Mouse (Mus musculus) gastrocnemius, adult 2 months (tissue): Measurements from ENCODE around the gene Rbm38. TPM values are rescaled to one million over a fixed set of nuclear protein-coding genes. Genes with fewer than 3 reads are reported as not detected.

ENCODE experiments used
- DNase-seq: peaks from one replicate; pipeline ENCODE4 v3.0.0; 2022
- H3K27ac ChIP-seq: fragments of 200-600 bp; 2 replicates; pipeline ENCODE4 v1.8.1; 2022; ENCODE audit warnings: mild to moderate bottlenecking
- H3K4me3 ChIP-seq: fragments of 200-600 bp; 2 replicates; pipeline ENCODE4 v1.8.1; 2022; ENCODE audit warnings: mild to moderate bottlenecking, moderate library complexity
- CTCF ChIP-seq: fragments of 200-600 bp; IDR thresholded peaks from 2 replicates; pipeline ENCODE4 v1.8.1; 2022; ENCODE audit warnings: antibody characterized with exemption, mild to moderate bottlenecking, moderate library complexity
- intact Hi-C: fragments of 180-260 bp; cut with DNase I; formaldehyde crosslinking; loops from one replicate; pipeline ENCODE4 v1.15.1; 2025
- total RNA-seq, 2 experiments: library from RNA; stranded (reverse); gene quantifications; 2 replicates each; pipeline ENCODE4 v1.2.3; 2021

Gene Rbm38
- total RNA-seq, 2 experiments from 2014 or later = 181 to 246 TPM

DNA sequence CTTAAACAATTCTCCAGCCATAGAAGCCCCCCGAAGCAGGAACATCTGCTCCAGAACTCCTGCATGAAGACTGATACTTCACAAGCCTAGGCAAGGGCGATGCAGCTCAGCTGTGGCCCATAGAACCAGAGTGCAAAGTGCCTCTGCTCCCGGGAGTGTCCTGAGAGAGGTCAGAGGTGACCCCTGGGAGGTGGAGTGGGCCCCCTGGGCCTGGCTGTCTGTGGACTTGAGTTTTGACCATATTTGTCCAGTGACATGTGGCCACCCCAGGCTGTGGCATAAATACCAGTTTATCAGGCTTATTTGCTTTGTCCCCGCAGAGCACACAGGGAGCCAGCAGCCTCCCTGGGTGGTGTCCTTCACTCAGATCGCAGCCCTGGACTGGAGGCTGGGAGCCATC, 20.9 kb downstream of the Rbm38 start:
- H3K27ac ChIP-seq = 0 out of 2 replicates have a peak overlapping the region, but pooled peaks have one; percentile 28
- TF ChIP-seq CTCF = no peak
- no peak for DNase-seq

DNA sequence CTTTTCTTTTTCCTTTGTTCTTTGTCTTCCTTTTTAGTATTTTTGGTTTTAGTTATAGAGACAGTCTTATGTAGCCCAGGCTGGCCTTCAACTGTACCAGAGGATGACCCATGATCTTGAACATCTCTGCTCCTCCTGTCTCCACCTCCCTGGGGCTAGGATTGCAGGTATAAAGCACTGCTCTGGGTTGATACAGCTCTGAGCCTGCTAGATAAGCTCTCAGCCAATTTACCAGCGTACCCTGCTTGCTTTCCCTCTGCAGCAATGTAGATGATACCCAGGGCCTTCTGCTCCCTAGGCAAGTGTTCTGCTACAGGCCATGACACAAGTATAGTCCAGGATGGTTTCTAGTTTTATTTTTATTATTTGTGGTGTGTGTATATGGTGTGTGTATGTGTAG, 21.6 kb downstream of the Rbm38 start:
- Histone ChIP-seq H3K27ac (no peak overlapping the region), H3K4me3 (no peak overlapping the region)
- no peak for DNase-seq
- no peak for TF ChIP-seq CTCF
- intact Hi-C loops = no loop called here

More for the DNA sequence above, 20.9 kb downstream of the Rbm38 start:
- intact Hi-C loops = no loop called here
- no peak overlapping the region for H3K4me3 ChIP-seq

DNA sequence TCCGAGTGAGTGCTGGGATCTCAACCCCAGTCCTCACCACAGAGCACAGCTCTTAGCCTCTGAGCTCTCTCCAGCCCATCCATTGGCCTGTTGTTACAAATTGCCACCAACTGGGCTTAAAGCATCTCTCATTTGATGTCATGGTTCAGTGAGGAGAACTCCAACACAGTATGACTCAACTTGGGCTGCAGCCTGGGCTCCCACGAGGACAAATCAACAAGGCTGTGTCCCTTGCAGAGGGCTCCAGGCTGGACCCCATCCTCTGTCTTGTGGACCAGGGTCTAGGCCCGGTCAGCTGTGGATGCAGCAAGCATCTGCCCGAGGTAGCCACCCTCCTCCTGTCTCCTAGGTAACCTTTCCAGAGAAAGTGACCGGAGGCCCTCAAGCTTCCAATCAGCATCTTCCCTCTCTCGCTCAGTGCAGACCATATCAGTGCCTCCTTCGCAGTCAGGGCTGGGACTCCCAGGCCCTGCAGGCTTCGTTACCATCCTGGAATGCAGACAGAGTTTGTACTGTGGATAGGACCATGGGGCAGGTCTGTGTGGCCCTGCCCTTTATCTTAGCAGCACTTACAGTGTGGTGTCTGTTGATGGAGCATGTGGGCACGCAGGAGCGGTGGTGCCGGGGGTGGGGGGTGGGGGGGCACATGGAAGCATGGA, 22.3 kb downstream of the Rbm38 start:
- TF ChIP-seq CTCF = no peak
- intact Hi-C loops = no loop called here
- Histone ChIP-seq H3K4me3 (no peak overlapping the region), H3K27ac (no peak overlapping the region; the same call in 1 of the 2 replicates)
- DNase-seq = no peak

DNA sequence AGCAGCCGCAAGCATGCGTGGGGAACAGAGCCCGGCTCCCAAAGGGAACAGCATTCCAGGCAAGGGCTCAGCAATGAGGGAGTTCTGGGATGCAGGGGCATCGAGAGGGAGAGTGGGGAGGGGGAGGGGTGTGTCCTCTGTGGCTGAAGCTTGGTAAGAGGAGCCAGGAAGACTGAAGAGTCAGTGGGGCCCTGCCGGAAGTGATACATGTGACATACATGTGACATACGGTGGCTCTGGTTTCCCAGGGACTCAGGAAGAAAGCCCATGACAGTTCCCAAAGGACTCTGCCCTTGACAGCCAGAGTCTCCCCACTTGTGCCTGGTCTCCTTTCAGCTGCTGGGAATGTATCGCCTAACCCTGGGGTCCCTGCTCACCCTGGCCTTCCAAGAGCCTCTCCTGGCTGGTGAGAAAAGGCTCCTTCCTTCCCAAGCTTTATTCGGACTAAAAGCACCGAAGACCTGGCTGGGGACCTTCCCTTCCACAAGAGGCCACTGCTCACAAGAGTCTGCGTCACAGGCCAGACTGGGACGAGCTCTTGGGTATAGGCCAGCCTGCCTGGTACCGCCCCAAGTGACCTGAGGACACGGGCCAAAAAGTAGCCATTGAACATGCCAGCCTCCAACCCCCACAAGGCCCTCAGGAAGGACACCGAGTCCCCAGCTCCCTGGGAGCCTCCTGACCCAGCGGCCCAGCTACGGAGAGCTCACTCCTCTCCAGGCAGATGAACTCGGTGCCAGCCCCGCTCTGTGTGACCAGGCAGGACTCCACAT, 24.1 kb downstream of the Rbm38 start:
- peak overlapping the region; percentile 98 for H3K27ac ChIP-seq

DNA sequence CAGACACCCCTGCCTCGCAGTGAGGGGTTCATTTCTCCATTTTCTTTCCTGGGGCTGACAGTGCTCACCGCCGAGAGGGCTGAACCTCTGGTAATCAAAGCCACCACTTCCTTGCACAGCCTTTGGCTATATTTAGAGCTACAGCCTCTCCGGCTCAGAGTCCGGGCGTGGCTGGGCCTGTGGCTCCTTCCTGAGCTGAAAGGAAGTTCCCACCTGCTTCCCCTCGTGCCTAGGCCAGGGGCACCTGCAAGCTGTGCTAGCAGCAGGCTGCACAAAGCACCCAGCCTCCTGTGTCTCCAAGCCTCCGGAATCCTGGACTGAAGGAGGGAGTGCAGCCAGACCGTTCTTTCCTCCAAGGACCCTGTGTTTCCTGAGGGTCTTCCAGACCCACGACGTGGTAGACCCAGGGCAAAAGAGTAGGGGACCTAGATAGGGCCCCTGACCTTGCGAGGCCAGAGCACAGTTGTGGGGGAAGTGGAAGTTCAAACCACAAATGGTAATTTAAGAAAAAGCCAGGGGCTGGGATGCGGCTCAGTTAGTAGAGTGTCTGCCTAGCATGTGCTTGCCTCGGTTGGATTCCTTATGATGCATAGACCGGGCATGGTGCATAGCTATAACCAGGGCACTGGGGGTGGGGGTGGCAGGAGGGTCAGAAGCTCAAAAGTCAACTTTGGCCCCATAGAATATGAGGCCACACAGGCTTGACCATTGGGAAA, 26.4 kb downstream of the Rbm38 start:
- peak overlapping the region; percentile 63 for H3K4me3 ChIP-seq
- intact Hi-C loops = loop anchor here (5.0 kb wide), 1 partner anchor 36 kb away; no protein-coding TSS in a partner anchor
- no peak for TF ChIP-seq CTCF
- H3K27ac ChIP-seq = peak overlapping the region; percentile 98
- peak; percentile 83 for DNase-seq

More for the DNA sequence above, 24.1 kb downstream of the Rbm38 start:
- intact Hi-C loops = loop anchor here (2.0 kb wide), 1 partner anchor 16 kb away; no protein-coding TSS in a partner anchor
- peak; percentile 92 for DNase-seq
- peak; percentile 46 for TF ChIP-seq CTCF
- H3K4me3 ChIP-seq = peak overlapping the region; percentile 45

DNA sequence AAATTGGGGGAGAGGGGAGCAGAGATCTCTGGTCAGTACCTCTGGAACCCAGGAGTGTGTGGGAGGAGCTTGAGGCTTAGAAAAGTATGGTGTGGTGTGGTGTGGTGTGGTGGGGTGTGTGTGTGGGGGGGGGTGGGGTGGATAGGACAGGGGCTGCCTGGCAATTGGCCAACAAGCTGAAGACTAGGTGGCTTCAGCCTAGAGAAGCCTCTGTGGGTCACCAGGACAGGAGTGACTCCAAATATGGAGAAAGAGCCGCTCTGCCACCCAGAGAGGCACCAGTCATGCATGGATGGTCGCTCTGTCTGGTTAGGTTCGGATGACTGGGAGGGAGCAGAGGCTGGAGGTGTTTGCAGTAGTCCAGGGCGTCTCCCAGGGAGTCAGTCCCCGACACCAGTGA, 27.2 kb downstream of the Rbm38 start:
- peak overlapping the region; percentile 63 for H3K4me3 ChIP-seq
- intact Hi-C loops = loop anchor here (5.0 kb wide), 1 partner anchor 35 kb away; no protein-coding TSS in a partner anchor
- peak; percentile 24 for DNase-seq
- no peak for TF ChIP-seq CTCF
- peak overlapping the region; percentile 98 for H3K27ac ChIP-seq

DNA sequence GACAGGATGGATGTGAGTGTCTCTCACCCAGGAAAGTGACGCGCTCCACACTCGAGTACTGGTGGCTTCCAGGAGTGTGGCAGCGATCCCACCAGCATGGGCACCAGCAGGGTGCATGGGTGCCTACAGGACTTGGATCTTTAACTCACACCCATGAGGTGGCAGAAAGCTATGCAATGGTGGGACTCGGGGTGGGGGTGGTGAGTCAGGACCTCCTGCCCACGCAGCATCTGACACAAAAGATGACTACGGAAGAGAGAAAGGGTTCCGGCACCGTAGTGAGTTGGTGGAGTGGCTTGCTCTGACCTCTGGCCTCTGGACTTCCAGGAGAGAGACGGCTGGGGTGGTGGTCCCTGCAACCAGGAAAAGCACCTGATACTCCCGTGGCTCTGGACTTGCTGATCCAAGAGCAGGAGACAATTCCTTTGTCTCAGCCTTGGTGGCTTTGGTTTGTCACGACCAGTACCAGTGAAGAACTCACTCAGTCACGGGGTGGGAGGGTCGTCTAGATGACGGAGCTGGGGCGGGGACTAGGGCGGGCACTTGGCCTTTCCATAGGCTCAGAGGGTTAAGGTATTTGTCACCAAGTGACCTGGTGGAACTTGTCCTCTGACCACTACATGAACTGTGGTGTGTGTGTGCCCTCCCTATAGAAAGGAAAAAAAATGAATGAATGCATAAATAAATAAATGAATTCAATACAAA, 27.9 kb downstream of the Rbm38 start:
- peak; percentile 16 for DNase-seq
- no peak for TF ChIP-seq CTCF
- Histone ChIP-seq H3K27ac (peak overlapping the region; percentile 98), H3K4me3 (no peak overlapping the region)
- intact Hi-C loops = loop anchor here (5.0 kb wide), 1 partner anchor 34 kb away; no protein-coding TSS in a partner anchor

DNA sequence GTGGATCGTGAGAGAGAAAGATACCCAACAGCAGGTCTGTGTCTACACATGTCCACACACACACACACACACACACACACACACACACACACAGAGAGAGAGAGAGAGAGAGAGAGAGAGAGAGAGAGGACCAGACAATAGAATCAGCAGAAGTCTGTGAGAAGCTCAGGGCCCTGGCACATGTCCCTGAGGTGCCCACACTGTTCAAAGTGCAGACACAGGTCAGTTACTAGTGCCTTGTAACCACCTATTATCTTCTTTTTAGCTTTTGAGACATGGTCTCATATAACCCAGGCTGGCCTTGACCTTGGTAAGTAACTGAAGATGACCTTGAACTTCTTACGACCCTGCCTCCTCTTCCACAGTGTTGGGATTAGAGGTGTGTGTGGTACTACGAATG, 28.9 kb downstream of the Rbm38 start:
- H3K27ac ChIP-seq = peak overlapping the region; percentile 53; the same call in 1 of the 2 replicates
- H3K4me3 ChIP-seq = no peak overlapping the region
- intact Hi-C loops = loop anchor here (5.0 kb wide), 1 partner anchor 33 kb away; no protein-coding TSS in a partner anchor
- TF ChIP-seq CTCF = no peak
- peak; percentile 8 for DNase-seq

DNA sequence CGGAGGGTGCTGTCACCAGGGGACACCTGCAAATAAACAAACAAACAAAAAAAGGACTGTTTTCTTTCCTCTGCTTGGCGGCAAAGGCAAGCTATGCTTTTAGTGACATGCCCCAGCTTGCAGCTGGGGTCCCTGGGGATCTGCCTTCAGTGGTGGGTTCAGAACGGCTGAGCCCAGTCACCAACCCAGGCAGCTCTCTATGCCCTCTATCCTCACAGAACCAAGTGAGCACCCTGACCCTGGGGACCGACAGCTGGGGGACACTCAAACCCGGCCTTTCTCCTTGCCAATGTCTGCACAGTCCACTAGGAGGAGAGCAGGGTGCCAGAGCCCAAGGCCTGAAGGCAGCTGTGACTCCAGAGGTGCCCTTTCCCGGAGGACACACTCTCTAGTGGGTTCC, 29.5 kb downstream of the Rbm38 start:
- peak; percentile 37 for DNase-seq
- intact Hi-C loops = loop anchor here (5.0 kb wide), 1 partner anchor 32 kb away; no protein-coding TSS in a partner anchor
- peak overlapping the region; percentile 53; the same call in 1 of the 2 replicates for H3K27ac ChIP-seq

DNA sequence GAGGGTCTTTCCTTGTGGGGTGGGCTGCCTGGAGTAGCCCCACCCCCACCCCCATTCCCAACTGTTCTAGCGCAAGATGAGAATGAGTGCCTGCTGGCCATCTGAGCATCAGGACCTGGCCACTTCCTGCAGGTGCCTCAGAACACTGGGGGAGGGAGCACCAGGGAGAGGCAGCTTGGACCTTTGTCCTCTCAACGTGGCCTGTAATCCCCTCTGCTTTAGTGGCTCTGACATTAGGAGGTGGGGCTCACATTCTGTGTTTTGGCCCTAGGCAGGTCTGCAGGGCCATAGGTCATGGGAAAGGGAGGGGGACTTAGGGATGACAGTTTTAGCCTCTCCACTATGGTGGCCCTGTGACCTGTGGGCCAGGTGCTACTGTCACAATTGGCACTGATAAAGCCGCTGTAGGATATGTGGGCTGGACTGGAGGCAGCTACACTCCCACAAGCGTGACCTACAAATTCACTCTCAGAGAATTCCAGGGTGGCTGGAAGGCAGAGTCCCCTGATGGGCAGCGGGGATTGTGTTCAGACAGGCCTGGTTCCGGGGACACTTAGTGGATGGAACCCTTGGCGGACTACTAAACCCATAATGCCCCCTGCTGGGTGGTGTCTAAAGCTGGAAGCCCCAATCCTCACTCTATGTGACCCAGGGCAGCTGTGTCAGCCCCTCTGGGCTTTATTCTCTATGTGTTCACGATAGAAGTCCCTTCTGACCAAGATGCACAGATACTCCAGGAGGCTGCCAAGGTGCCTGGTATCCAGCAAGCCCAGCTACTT, 30.5 kb downstream of the Rbm38 start:
- peak overlapping the region; percentile 6 for H3K27ac ChIP-seq
- intact Hi-C loops = no loop called here
- TF ChIP-seq CTCF = no peak
- peak; percentile 16 for DNase-seq
- H3K4me3 ChIP-seq = no peak overlapping the region

More for the DNA sequence above, 29.5 kb downstream of the Rbm38 start:
- no peak for TF ChIP-seq CTCF
- no peak overlapping the region for H3K4me3 ChIP-seq

DNA sequence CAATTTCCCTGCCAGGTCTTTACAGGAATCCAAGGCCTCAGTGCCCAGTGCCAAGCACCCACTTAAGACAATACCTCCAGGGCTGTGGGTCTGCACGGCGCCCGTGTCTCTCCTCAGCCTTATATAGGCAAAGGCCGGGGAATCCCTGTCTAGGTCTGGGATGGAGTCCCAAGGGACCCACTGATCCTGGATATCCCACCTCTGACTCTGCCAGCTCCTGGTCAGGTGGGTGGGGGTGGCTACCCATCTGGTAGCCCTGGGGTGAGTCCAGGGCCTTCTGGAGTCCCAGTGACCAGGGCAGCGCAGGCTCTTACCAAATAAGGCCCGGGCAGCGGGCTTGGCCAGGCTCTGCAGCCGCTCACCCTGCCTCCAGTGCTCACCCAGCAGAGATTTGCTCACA, 32.6 kb downstream of the Rbm38 start:
- Histone ChIP-seq H3K27ac (peak overlapping the region; percentile 64; the same call in 1 of the 2 replicates), H3K4me3 (no peak overlapping the region)
- intact Hi-C loops = no loop called here
- no peak for TF ChIP-seq CTCF
- DNase-seq = no peak
